Mouse (Mus musculus) CH12.LX (cell line): ENCODE data around the gene Ppp1r13l. TPM values are rescaled to one million over a fixed set of nuclear protein-coding genes. Genes with fewer than 3 reads are reported as not detected.

Experiments used
- DNase-seq: peaks from one replicate; pipeline ENCODE4 v3.0.0-alpha.2; 2013; ENCODE audit errors: extremely low read depth
- H3K27ac ChIP-seq: 2 replicates; pipeline ENCODE4 v1.5.1; 2012; ENCODE audit warnings: low read depth, mild to moderate bottlenecking, control low read depth, moderate library complexity; ENCODE audit not compliant: insufficient read depth
- H3K27me3 ChIP-seq: replicated peaks from 2 replicates; pipeline ENCODE3; 2012; ENCODE audit warnings: inconsistent platforms
- H3K36me3 ChIP-seq, 2 experiments: replicated peaks in 1 of 2; 2 replicates each; pipeline versions ENCODE3 to v1.6.1; 2012; ENCODE audit warnings: inconsistent platforms in 1 of 2, low read length in 1 of 2, mild to moderate bottlenecking in 1 of 2, mixed read lengths in 1 of 2, moderate library complexity in 1 of 2; ENCODE audit not compliant: control insufficient read depth in 1 of 2, insufficient read depth in 1 of 2
- H3K4me1 ChIP-seq, 2 experiments: 2 replicates each; pipeline ENCODE4 v1.6.1; 2012; ENCODE audit warnings: inconsistent platforms in 1 of 2, moderate library complexity in 1 of 2; ENCODE audit not compliant: insufficient read depth in 2 of 2, control insufficient read depth in 1 of 2
- H3K4me2 ChIP-seq: 2 replicates; pipeline ENCODE4 v1.6.1; 2012; ENCODE audit warnings: low read depth, mild to moderate bottlenecking, control low read depth; ENCODE audit not compliant: poor library complexity, insufficient read depth, severe bottlenecking
- H3K4me3 ChIP-seq, 3 experiments: fragments of 150-350 bp in 1 of 3; sonication (generic) in 1 of 3; replicated peaks in 1 of 3; 2 replicates each; pipeline versions ENCODE3 to v1.5.1; 2011 to 2012; ENCODE audit warnings: low read depth in 2 of 3, low read length in 2 of 3, mild to moderate bottlenecking in 2 of 3, moderate library complexity in 2 of 3, control low read depth in 1 of 3, improper control_type of control experiment in 1 of 3, inconsistent platforms in 1 of 3, mixed read lengths in 1 of 3; ENCODE audit not compliant: poor library complexity in 1 of 3
- H3K79me2 ChIP-seq: replicated peaks from 2 replicates; pipeline ENCODE4 v1.6.1; 2012; ENCODE audit warnings: mild to moderate bottlenecking, moderate library complexity; ENCODE audit not compliant: control insufficient read depth, poor library complexity, insufficient read depth, severe bottlenecking; ENCODE audit errors: extremely low read depth
- H3K9ac ChIP-seq: 2 replicates; pipeline ENCODE4 v1.6.1; 2012; ENCODE audit warnings: low read depth, mild to moderate bottlenecking, control low read depth, moderate library complexity; ENCODE audit not compliant: insufficient read depth
- H3K9me3 ChIP-seq: replicated peaks from 2 replicates; pipeline ENCODE3; 2012; ENCODE audit warnings: low read length, inconsistent platforms, mixed read lengths
- BHLHE40 ChIP-seq: IDR thresholded peaks from 2 replicates; pipeline ENCODE4 v1.6.1; 2011; ENCODE audit warnings: mild to moderate bottlenecking, low read depth, low read length, improper control_type of control experiment
- CTCF ChIP-seq, 2 experiments: IDR thresholded peaks in 1 of 2; conservative IDR thresholded peaks in 1 of 2; 2 replicates each; pipeline ENCODE4 v1.5.1; 2011 to 2012; ENCODE audit warnings: low read depth in 2 of 2, low read length in 2 of 2, improper control_type of control experiment in 1 of 2, inconsistent platforms in 1 of 2, mild to moderate bottlenecking in 1 of 2, moderate library complexity in 1 of 2
- ELF1 ChIP-seq: IDR thresholded peaks from 2 replicates; pipeline ENCODE4 v1.6.1; 2014; ENCODE audit warnings: low read depth, mild to moderate bottlenecking, inconsistent platforms, low read length, improper control_type of control experiment
- IRF4 ChIP-seq: IDR thresholded peaks from 2 replicates; pipeline ENCODE4 v1.6.1; 2014; ENCODE audit warnings: low read depth, mild to moderate bottlenecking, inconsistent platforms, low read length, improper control_type of control experiment
- JUN ChIP-seq: IDR thresholded peaks from 2 replicates; pipeline ENCODE4 v1.6.1; 2011; ENCODE audit warnings: low read depth, mild to moderate bottlenecking, low read length, improper control_type of control experiment, moderate library complexity; ENCODE audit not compliant: insufficient read depth
- MAX ChIP-seq: IDR thresholded peaks from 2 replicates; pipeline ENCODE4 v1.6.1; 2011; ENCODE audit warnings: low read length, improper control_type of control experiment
- NELFE ChIP-seq: IDR thresholded peaks from 2 replicates; pipeline ENCODE4 v1.6.1; 2011; ENCODE audit warnings: low read depth, low read length, improper control_type of control experiment
- NRF1 ChIP-seq: IDR thresholded peaks from 2 replicates; pipeline ENCODE4 v1.6.1; 2014; ENCODE audit warnings: low read depth, mild to moderate bottlenecking, inconsistent platforms, low read length, improper control_type of control experiment, moderate library complexity
- PAX5 ChIP-seq: IDR thresholded peaks from 2 replicates; pipeline ENCODE4 v1.6.1; 2012; ENCODE audit warnings: low read length, inconsistent platforms, mixed read lengths
- RAD21 ChIP-seq: IDR thresholded peaks from 2 replicates; pipeline ENCODE4 v1.6.1; 2011; ENCODE audit warnings: low read depth, mild to moderate bottlenecking, low read length, improper control_type of control experiment, moderate library complexity
- SMC3 ChIP-seq: IDR thresholded peaks from 2 replicates; pipeline ENCODE4 v1.6.1; 2011; ENCODE audit warnings: low read depth, low read length, improper control_type of control experiment
- TCF12 ChIP-seq: IDR thresholded peaks from 2 replicates; pipeline ENCODE4 v1.6.1; 2014; ENCODE audit warnings: low read depth, mild to moderate bottlenecking, inconsistent platforms, low read length, improper control_type of control experiment
- USF1 ChIP-seq: IDR thresholded peaks from 2 replicates; pipeline ENCODE4 v1.6.1; 2014; ENCODE audit warnings: low read depth, mild to moderate bottlenecking, inconsistent platforms, low read length, improper control_type of control experiment
- ZKSCAN1 ChIP-seq: IDR thresholded peaks from 2 replicates; pipeline ENCODE4 v1.6.1; 2012; ENCODE audit warnings: low read depth, inconsistent platforms, low read length, improper control_type of control experiment, borderline replicate concordance
- ZNF384 ChIP-seq: IDR thresholded peaks from 2 replicates; pipeline ENCODE4 v1.6.1; 2012; ENCODE audit warnings: low read depth, low read length, improper control_type of control experiment, inconsistent platforms
- dilution Hi-C: fragments of 300-500 bp; cut with MboI; formaldehyde crosslinking; loops from 2 replicates; pipeline ENCODE4 v1.14.3; 2020; ENCODE audit warnings: low sequenced_read_pairs; ENCODE audit not compliant: extremely low pct_unique_long_range_greater_than_20kb, extremely low pct_ligation_motif_present
- in situ Hi-C: fragments of 300-500 bp; cut with MboI; formaldehyde crosslinking; loops from 3 replicates; pipeline ENCODE4 v1.14.3; 2019; ENCODE audit warnings: low sequenced_read_pairs, low pct_ligation_motif_present, low pct_unique_long_range_greater_than_20kb, mixed read lengths
- polyA plus RNA-seq: library from polyadenylated mRNA; unstranded; fragments of >175 nt; gene quantifications from 2 replicates; pipeline ENCODE4 v1.2.1, GENCODE M21; 2012; ENCODE audit warnings: low read depth; ENCODE audit not compliant: insufficient read length
- total RNA-seq, 2 experiments: library from RNA; depleted of rRNA; stranded (reverse); fragments of 300-350 nt in 1 of 2; fragments of >200 nt in 1 of 2; gene quantifications; 2 replicates each; pipeline ENCODE4 v1.2.3; 2012 to 2014

Ppp1r13l gene
- total and polyA plus RNA-seq, 3 experiments, result 0.11 to 1.3 (median 0.68) TPM

DNA sequence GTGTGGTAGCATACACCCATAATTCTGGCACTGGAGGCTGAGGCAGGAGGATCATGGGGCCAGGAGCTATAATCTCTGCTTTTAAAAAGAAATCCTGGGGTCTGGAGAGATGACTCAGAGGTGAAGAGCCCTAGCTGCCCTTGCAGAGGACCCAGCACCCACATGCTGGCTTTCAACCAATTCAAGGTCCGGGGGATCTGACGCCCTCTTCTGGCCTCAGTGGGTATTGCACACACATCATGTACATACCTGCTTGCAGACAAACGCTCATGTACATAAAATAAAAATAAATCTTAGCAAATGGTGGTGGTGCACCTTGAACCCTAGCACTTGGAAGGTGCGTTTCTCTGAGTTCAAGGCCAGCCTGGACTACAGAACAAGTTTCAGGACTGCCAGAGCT, 41.4 kb downstream of the Ppp1r13l start:
- Histone ChIP-seq H3K4me1 (peaks cover 2 to 18% of the 10 kb centered on the region in 2 experiments; a peak in 3 of 4 replicates), H3K36me3 (peaks cover under 1 to 8% of the 10 kb centered on the region in 2 experiments), H3K9me3 (peaks cover 16% of the 10 kb centered on the region)

DNA sequence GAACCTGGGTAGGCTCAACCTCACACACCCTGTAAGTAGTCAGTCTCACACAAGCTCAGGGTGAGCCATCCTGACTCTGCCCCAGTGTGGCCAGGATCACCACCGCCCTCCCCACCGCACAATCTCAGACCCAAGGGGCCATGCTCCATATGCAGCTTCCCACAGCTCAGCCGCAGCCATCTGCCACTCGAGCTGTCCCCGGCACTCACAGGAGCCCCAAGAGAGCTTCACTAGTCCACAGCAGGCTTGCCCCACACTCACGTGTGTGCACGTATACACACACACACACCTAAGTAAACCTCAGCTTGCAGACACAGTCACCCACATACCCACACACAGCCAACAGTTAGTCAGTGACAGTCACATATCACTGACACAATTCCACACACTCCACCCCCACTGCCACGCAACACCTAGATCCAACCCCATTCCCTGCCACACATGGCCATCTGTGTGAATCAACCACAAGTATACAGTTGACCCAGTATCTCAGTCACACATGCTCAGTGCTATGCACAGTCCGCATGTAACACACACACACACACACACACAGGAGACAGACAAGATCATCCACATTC, 43.1 kb downstream of the Ppp1r13l start:
- H3K4me2 ChIP-seq, result no peak overlapping the region
- DNase-seq, result no peak
- H3K4me1 ChIP-seq, result peaks cover 2 to 18% of the 10 kb centered on the region in 2 experiments; a peak in 3 of 4 replicates
- H3K36me3 ChIP-seq, result no peaks in the 10 kb centered on the region
- peaks cover 66% of the 10 kb centered on the region for H3K27me3 ChIP-seq
- H3K4me3 ChIP-seq, result no peak overlapping the region
- peaks cover 16% of the 10 kb centered on the region for H3K9me3 ChIP-seq
- H3K79me2 ChIP-seq, result no peaks in the 10 kb centered on the region
- dilution Hi-C loops, result no loop called here
- TF ChIP-seq USF1 (no peak), SMC3 (no peak), ZNF384 (no peak), JUN (no peak)
- H3K9ac ChIP-seq, result no peak overlapping the region
- no peak overlapping the region for H3K27ac ChIP-seq
- in situ Hi-C loops, result loop anchor here (25.0 kb wide), 2 partner anchors 160 to 460 kb away; partner anchors contain the start of genes Ceacam16, Gm19345 and Ppp1r37

More for the DNA sequence above, 41.4 kb downstream of the Ppp1r13l start:
- peaks cover 56% of the 10 kb centered on the region for H3K27me3 ChIP-seq
- no peak for DNase-seq
- dilution Hi-C loops (no loop called here), in situ Hi-C loops (loop anchor here (25.0 kb wide), 2 partner anchors 161 to 461 kb away; partner anchors contain the start of genes Ceacam16, Gm19345 and Ppp1r37)
- H3K79me2 ChIP-seq, result no peaks in the 10 kb centered on the region
- H3K4me3 ChIP-seq, result no peak overlapping the region
- no peak overlapping the region for H3K4me2 ChIP-seq
- H3K27ac ChIP-seq, result no peak overlapping the region
- TF ChIP-seq NELFE (no peak), MAX (no peak), JUN (no peak), ZKSCAN1 (no peak), RAD21 (no peak), PAX5 (no peak), NRF1 (no peak), CTCF (conservative IDR thresholded peaks at IDR 0.05 in 1 of 2, IDR thresholded peaks at IDR 0.05 in 1 of 2; ENCODE audit: low read depth in 2 of 2, low read length in 2 of 2) (0 out of 4 replicates have a peak, but pooled peaks of 1 of the 2 experiments have one; percentile 10)
- H3K9ac ChIP-seq, result no peak overlapping the region

DNA sequence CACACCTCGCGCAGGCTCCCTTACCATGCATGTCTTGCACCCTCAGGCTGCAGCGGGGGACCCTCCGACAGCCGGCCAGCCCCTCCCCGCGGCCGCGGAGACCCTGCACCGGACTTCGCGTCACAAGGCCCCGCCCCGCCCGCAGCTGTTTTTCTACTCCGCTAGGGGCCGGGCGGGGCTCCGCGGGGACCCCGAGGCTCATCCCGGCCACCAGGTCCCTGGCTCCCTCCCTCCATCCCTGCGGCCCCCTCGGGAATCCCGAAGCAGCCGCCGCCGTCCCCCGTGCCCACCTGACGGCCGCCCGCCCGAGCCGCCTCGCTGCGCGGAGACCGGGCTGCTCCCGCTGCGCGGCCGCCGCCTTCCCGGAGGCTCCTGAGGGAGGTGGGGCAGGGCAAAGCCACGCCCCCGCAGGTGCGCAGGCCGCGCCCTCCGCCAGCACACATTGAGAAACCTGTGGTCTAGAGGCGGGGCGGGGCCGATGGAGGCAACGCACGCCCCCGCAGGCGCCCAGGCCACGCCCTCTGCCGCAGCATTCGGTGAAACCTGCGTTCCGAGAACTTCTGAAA, 44.3 kb downstream of the Ppp1r13l start, which contains the start of gene Klc3:
Gene Klc3 (minus strand): TSS at position 374 of the 566 bp plus-strand sequence.
- no peak within 1 kb of the TSS for H3K27ac ChIP-seq
- peaks cover 2 to 18% of the 10 kb centered on the region in 2 experiments; a peak in 3 of 4 replicates for H3K4me1 ChIP-seq
- peaks cover 16% of the 10 kb centered on the region for H3K9me3 ChIP-seq
- peak within 1 kb of the TSS in 2 of 3 experiments; percentile 39 to 57 for H3K4me3 ChIP-seq
- TF ChIP-seq IRF4 (peak; percentile 41; the same call in 1 of the 2 replicates), ELF1 (peak; percentile 26; the same call in 1 of the 2 replicates), PAX5 (no peak), TCF12 (peak; percentile 48; the same call in 1 of the 2 replicates), NRF1 (peak; percentile 80), BHLHE40 (peak; percentile 44)
- dilution Hi-C loops (no loop called here), in situ Hi-C loops (loop anchor here (25.0 kb wide), 2 partner anchors 158 to 458 kb away; partner anchors contain the start of genes Ceacam16, Gm19345 and Ppp1r37)
- no peaks in the 10 kb centered on the region for H3K79me2 ChIP-seq
- DNase-seq, result peak; percentile 74
- H3K4me2 ChIP-seq, result peak within 1 kb of the TSS; percentile 80
- H3K36me3 ChIP-seq, result no peaks in the 10 kb centered on the region
- H3K9ac ChIP-seq, result no peak within 1 kb of the TSS
- H3K27me3 ChIP-seq, result peaks cover 69% of the 10 kb centered on the region
